Mouse (Mus musculus) cerebellum, adult (tissue): ENCODE measurements around the gene Suv39h1.
"Not testable (repeated sequence)": the region's sequence is repeated elsewhere in the genome, so short reads cannot be mapped to it uniquely, and the experiment has no call there.

ENCODE experiments used
- ATAC-seq: cut with Nextera tagmentation; 2 replicates; pipeline ENCODE4 v1.9.2; 2017; ENCODE audit warnings: mild to moderate bottlenecking, moderate library complexity, mixed read lengths; ENCODE audit not compliant: insufficient number of reproducible peaks, low FRiP score, low TSS enrichment

The Suv39h1 gene

DNA sequence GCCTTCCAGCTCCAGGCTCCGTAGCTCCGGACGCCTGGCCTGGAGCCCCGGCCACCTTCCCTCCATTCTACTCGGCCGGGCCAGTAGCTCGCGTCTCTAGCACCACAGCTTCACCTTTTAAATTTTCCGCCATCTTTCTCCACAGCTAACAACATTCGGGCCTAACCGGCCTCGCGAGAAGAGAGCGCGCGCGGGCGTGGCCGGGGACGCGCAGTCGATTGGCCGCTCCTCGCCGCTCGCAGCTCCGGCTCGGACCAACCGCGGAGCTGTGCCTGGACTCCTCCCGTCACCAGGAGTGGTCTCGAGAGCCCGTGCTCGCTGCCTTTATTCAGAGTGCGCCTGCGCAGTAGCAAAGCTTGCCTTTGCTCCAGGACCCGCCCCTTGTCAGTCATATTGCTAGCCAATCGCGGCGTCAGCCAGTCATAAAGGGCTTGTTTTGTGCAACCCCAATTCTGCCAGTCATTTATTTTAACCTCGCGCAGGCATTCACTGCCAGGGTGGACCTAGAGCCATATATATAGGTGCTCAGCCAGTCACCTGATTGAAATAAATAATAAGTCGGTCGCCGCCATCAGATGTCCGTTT, at the start of gene Suv39h1:
Gene Suv39h1, minus strand, starts transcription at position 331 of the 585 bp plus-strand sequence.
- ATAC-seq: peak; percentile 99

DNA sequence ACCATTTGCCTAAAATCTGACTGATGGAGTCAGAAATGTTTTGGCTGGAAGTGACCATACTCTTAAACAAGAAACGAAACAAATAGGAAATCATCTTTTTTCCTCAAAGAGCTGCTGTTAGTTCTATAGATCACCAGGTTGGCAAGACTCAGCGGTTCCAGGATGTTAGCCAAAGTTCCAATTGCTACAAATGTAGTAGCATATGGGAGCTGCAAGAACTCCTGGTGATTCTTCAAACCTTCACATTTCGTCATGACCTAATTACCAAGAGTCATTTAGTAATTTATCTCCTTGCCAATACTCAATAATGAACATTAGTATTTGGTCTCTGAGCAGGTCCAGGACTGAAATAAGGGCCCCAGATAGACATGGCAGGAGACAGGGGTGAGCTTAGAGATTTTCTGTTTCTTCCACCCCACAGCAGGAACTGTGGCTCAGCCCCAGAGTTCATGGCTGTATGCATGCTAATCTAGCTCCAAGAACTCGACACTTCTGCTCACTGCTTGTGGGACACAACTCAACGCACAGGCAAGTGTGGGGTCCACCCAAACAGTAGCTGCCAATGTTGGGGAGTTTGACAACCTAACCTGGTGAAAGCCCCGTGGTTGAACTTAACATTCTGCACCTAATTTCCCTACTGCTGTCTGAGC, 49.4 kb upstream of the Suv39h1 start:
- peak; percentile 56; the same call in 1 of the 2 replicates for ATAC-seq

GRCm38 (mm10) chrX:8117264-8117663, 42.7 kb upstream of the Suv39h1 start:
- no peak for ATAC-seq

GRCm38 (mm10) chrX:8115275-8115674, 40.7 kb upstream of the Suv39h1 start:
- ATAC-seq: no peak

DNA sequence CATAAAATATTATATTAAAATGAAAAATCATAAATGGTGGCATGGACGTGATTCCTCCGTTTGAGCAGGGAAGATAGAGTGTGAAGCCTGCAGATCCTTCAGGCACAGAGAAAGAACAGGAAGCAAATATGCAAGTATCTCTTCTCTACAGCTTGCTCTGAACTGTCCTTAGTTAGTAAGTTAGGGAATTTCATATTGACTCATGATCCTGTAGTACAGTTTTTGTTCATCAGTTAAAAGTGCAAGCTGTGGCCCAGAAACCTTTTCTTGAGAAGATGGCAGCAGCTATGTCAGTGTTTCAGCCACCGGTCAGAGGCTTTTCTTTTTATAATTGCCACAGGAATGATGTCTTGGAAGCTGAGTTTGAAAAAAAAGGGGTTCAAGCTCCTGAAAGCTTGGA, 30.5 kb upstream of the Suv39h1 start:
- ATAC-seq: no peak

DNA sequence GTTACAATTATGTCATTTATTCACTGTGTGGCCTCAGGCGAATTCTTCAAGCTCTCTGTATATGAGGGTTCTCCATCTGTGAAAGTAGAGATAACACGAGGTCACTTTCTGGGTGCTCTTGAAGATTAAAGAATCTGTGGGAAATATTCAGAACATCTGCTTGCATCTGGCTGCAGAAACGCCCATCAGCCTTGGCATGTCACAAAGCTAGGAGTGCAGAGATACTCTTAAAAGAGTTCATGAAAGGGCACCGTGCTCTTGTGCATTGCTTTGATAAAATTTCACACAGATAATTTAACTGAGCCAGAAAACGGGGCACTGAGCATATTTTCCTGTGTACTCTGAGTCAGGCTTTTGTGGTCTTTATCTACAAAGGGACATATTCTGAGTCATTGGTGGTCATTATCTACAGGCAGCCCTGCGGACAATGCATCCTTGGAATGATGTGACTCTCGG, 27.7 kb upstream of the Suv39h1 start:
- ATAC-seq: no peak

- no peak for ATAC-seq
These were observed 26.5 kb upstream of the Suv39h1 start for GRCm38 (mm10) chrX:8101017-8101416.

- ATAC-seq: no peak
These were observed 24.9 kb upstream of the Suv39h1 start for GRCm38 (mm10) chrX:8099435-8099834.

- peak; percentile 98 for ATAC-seq
These were observed 22.3 kb upstream of the Suv39h1 start for GRCm38 (mm10) chrX:8096787-8097242.

GRCm38 (mm10) chrX:8096068-8096786, 21.7 kb upstream of the Suv39h1 start:
- ATAC-seq: peak; percentile 95

GRCm38 (mm10) chrX:8095546-8095945, 21.0 kb upstream of the Suv39h1 start:
- no peak for ATAC-seq

DNA sequence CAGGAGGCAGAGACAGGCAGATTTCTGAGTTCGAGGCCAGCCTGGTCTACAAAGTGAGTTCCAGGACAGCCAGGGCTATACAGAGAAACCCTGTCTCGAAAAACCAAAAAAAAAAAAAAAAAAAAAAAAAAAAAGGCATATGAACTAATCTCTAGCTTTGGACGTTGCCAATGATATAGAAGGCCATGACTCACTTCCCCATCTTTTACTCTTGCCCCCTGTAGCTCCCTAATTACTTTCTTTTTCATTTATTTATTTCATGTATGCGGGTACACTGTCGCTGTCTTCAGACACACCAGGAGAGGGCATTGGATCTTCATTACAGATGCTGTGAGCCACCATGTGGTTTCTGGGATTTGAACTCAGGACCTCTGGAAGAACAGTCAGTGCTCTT, 16.4 kb upstream of the Suv39h1 start:
- ATAC-seq: not testable (repeated sequence)

- no peak for ATAC-seq
These were observed 15.9 kb upstream of the Suv39h1 start, which contains the start of gene Was for GRCm38 (mm10) chrX:8090346-8090953. Gene Was, minus strand, starts transcription at chrX:8090498.

DNA sequence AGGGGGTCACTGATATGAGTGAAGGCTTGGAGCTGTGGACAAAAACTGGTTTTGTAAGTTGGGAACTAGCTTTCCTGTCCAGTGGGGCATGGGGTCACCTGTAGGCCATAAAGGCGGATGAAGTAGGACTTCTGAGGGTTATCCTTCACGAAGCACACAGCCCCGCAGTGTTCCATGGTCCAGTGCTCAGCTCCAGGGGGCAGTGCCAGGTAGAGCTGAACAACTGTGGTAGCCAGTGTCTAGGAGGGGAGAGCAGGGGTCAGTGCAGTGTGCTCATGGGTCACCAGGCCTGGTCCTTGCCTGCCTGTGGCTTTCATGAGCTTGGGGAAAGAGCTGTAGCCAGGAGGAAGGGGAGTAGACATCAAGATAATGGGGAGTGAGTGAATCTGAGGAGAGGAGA, 15.2 kb upstream of the Suv39h1 start:
- ATAC-seq: no peak

GRCm38 (mm10) chrX:8085611-8086010, 11.1 kb upstream of the Suv39h1 start:
- ATAC-seq: no peak

DNA sequence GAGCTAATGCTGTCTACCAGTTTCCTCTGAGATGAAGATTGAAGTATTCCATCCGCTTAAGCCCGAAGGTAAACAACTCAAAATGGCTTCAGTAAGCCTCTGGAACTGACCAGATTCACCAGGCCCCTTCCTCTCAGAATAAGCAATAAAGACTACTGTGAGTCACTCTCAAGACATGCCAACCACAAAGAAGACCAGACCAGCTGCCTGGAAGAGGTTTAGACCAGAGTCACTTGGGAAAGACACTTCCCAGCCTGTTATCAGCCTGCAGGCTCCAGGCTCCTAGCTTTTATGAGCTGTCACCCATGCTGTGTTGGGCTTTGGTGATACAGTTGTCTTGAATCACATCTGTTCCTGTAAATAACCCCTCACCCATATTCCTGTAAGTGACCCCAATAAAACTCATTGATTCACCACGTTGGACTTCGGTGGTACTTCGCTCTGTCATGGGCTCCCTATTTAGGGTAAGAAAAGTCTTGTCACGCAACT, 10.3 kb upstream of the Suv39h1 start:
- ATAC-seq: no peak

- peak; percentile 47; the same call in 1 of the 2 replicates for ATAC-seq
These were observed 544 bp upstream of the Suv39h1 start for GRCm38 (mm10) chrX:8075104-8075503.

DNA sequence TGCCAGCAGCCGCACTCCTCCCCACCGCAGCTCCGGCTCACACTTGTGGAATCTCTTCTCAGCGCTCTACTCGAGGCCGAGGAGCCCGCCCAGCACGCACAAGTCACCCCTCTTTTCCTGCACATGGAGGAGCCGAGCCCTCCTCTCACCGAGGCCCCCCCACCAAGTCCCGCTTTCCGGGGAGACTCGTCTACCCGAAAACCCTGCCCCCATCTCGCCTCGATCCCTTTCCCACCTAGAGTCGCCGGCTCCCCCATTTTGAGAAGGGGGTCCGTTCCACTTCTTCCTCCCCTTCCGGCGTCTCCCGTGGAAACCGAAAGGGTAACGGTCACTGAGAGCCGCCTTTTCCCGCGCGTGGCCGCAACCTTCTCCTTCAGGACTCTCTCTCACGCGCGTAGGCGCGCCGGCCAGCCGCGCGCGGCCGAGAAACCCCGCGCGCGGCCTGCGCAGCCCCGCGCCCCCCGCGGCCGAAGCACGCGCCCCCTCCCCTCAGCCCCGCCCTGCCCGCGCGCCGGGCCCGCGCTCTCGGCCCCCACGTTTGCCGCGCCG, 605 bp downstream of the Suv39h1 start:
- no peak for ATAC-seq

- no peak for ATAC-seq
These were observed 5.4 kb downstream of the Suv39h1 start for GRCm38 (mm10) chrX:8069166-8069565.

DNA sequence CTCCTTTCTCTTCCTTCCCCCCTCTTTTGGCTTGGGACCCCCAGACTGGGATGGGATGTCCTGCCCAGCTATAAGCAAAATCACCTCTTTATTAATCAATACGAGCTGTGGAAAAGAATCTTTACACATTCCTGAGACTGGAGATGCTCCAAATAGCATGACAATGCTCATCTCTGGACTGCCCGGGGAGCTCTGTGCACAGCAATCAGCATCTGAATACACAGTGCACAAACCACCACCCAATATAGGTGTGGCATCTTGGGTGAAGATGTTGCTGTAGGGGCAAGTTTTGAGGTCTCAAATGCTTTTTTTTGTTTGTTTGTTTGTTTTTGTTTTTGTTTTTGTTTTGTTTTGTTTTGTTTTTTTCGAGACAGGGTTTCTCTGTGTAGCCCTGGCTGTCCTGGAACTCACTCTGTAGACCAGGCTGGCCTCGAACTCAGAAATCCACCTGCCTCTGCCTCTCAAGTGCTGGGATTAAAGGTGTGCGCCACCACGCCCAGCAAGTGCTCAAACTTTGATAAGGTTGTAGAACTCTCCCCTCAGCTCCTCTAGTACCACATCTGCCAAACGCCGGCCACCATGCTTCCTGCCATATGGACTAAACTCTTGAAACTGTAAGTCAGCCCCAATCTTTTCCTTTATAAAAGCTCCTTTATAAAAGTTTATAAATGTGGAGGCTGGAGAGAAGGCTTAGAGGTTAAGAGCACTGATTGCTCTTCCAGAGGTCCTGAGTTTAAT, 23.3 kb downstream of the Suv39h1 start:
- not testable (repeated sequence) for ATAC-seq
